Mouse (Mus musculus): ENCODE results near the gene Erlin1. TPM values are rescaled to one million over a fixed set of nuclear protein-coding genes. Genes with fewer than 3 reads are reported as not detected.

The Erlin1 gene
- total RNA-seq (2015; ENCODE audit: low replicate concordance): 10.0 and 16.1 TPM in 2 replicates
- total RNA-seq (2017; ENCODE audit: low replicate concordance): 7.5 and 8.9 TPM in 2 replicates

DNA sequence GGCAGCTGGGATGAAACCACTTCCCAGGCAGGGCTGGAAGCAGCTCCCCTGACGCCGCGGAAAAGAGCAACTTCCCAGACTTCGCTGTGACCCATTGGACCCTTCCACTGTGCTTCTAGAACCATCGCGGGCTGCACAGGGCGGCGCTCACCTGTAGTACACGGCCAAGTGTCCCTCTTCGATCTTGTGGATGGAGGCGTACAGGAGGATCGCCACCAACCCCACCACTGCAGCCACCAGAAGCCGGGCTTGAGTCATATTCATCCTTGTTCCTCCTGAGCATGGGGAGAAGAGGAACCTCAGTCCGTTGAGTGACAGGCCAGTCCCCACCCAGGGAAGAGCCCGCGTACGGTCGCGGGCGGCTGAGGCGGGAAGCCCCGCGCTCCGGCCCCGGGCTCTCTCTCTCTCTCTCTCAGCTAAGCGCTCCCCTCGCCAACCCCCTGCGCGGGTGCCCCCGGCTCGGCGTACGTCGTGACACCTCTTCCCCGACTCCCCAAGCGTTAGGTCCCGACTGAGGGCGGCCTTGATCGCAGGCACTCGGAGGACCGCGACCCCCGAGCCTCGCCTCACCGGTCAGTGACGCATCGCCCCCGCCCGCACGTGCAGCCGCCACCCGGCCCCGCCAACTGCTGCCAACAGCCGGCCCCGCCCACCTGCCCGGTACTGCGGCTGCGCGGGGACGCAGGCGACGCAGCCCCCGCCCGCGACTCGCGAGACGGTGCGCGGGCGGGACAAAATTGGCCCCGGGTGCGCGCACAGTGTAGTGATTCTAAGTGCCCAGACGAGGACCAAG is at the start of gene Erlin1:
TSS of gene Erlin1 (minus strand) at position 665 of the 793 bp plus-strand sequence.
- ATAC-seq (replicated peaks; ENCODE audit: low FRiP score, poor library complexity, severe bottlenecking): peak; percentile 88

DNA sequence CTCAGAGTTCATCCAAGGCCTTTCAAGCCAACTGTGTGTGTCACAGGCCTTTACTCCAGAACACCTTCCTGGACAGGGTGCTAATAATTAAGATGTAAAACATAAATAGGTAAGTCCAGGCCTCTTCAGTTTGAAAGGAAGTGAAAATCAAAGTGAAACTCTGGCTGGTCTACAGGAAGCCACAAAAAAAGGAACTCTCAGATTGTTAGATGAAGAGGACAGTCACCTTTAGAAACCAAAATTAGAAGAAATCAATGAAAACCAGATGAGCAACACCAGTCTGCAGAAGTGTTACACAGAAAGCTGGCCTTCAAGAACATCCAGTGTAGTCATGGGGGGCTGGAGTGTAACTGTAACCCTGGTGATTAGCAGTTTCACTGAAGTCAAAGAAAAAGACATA is 48.2 kb upstream of the Erlin1 start:
- ATAC-seq (replicated peaks; ENCODE audit: low FRiP score, poor library complexity, severe bottlenecking): no peak

- ATAC-seq (replicated peaks; ENCODE audit: low FRiP score, poor library complexity, severe bottlenecking): no peak
Measured at GRCm38 (mm10) chr19:44111706-44112105, 42.1 kb upstream of the Erlin1 start.

DNA sequence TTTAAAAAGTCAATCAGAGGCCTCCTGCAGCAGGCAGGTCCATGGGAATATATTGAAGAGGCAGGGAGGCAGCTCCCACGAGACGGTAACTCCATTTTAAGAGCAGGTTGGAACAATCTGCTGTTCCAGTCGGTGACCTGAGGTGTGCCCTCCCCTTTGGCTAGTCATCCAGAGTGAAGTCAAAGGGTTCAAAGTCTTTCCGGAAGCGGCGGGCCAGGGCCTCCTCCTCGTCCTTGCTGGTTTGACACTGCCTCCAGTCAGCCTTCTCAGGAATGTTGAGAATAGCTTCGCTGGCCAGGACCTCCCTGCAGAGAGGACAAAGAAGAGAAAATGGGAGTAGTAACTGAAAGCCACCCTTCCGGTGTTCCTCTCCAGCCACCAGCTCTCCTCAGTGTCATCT is 40.8 kb upstream of the Erlin1 start:
- ATAC-seq (replicated peaks; ENCODE audit: low FRiP score, poor library complexity, severe bottlenecking): no peak

DNA sequence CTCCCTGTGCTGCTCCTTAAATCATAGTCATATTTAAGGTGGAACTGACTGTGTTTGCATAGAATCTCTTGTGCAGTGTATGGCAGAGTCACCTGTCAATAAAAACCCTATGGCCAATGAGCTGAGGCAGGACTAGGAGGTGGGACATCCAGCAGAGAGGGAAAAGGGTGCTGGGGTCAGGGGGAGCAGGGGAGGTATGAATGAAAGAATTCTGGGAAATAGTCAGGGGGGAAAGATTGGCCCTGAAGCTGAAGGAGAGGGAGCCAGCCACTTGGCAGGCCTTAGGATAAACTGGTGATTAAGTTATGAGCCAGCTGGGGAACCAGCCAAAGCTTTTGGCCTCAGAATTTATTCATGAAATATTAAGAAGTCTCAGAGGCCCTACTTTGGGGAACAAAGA is 39.4 kb upstream of the Erlin1 start:
- ATAC-seq (replicated peaks; ENCODE audit: low FRiP score, poor library complexity, severe bottlenecking): no peak

GRCm38 (mm10) chr19:44107661-44108521 is 38.3 kb upstream of the Erlin1 start:
- ATAC-seq (replicated peaks; ENCODE audit: low FRiP score, poor library complexity, severe bottlenecking): peak; percentile 45

- ATAC-seq (replicated peaks; ENCODE audit: low FRiP score, poor library complexity, severe bottlenecking): peak; percentile 98
Measured at GRCm38 (mm10) chr19:44106831-44107660, 37.5 kb upstream of the Erlin1 start, which contains the start of gene Chuk. Gene Chuk (minus strand): TSS chr19:44107480.

DNA sequence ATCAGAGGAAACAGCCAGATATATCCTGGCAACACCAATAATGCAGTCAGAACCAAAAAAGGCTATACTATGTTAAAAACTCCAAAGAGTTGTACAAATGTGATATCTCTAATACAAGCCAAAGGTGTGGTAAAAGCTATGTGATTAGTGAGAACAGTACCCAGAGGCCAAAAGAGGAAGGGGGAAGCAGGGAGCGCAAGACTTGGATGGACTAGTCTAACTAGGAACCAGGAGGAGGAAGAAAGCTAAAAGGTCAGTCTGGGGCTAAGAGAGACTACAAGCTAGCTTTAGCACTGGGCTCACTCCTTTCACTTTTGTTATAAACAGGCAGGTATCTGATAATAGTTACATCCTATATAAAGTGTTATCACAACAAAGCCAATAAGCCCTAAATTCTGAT is 34.8 kb upstream of the Erlin1 start:
- no peak for ATAC-seq (replicated peaks; ENCODE audit: low FRiP score, poor library complexity, severe bottlenecking)

- ATAC-seq (replicated peaks; ENCODE audit: low FRiP score, poor library complexity, severe bottlenecking): no peak
Measured at GRCm38 (mm10) chr19:44103001-44103400, 33.4 kb upstream of the Erlin1 start.

DNA sequence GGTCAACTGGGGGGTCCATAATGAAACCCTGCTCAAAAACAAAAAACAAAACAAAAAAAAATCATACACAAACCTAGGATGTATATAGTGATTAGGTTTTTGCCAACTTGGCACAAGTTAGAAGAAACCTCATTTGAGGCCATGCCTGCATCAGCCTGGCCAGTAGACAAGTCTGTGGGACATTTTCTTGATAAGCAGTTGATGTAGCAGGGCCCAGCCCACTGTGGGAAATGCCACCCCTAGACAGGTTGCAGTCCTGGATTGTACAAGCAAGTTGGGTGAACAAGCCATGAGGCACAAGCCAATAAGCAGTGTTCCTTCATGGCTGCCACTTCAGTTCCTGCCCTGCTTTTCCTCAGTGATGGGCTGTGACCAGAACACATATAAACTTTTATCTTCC is 31.3 kb upstream of the Erlin1 start:
- no peak for ATAC-seq (replicated peaks; ENCODE audit: low FRiP score, poor library complexity, severe bottlenecking)

DNA sequence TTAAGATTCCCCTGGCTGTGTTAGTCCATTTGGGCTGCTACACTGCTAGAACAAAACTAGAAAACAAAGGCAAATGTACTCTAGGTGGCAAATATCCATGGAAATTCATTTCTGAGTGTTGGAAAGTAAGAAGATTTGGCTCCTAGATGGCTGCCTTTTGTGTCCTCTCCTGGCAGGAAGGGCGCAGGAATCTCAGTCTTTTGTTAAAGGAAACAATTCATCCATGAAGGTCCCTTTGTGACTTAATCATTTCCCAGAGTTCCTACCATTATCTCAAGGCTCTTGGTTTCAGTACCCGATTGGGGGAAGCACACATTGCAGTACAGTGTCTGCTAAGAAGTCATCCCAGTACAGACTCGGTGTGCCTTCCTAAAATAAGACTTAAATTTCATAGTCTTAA is 16.7 kb upstream of the Erlin1 start:
- no peak for ATAC-seq (replicated peaks; ENCODE audit: low FRiP score, poor library complexity, severe bottlenecking)

- ATAC-seq (replicated peaks; ENCODE audit: low FRiP score, poor library complexity, severe bottlenecking): no peak
Measured at GRCm38 (mm10) chr19:44080920-44081319, 11.3 kb upstream of the Erlin1 start.

DNA sequence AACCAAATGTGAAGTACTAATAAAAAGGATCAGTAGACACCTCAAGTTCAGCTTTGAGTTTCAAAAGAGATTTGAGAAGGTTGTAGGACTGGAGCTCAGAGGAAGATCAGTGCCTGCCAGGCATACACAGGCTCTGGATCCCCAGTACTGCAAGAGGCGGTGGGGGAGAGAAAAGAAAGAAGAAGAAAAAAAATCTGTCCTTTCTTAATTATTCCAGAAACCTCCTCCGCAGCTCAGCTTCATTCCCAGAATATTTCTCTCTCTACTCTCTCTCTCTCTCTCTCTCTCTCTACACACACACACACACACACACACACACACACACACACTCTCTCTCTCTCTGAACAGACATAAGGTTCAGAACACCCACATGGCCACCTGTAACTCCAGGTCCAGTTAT is 10.4 kb upstream of the Erlin1 start:
- no peak for ATAC-seq (replicated peaks; ENCODE audit: low FRiP score, poor library complexity, severe bottlenecking)

- no peak for ATAC-seq (replicated peaks; ENCODE audit: low FRiP score, poor library complexity, severe bottlenecking)
Measured at GRCm38 (mm10) chr19:44077024-44077423, 7.4 kb upstream of the Erlin1 start.

DNA sequence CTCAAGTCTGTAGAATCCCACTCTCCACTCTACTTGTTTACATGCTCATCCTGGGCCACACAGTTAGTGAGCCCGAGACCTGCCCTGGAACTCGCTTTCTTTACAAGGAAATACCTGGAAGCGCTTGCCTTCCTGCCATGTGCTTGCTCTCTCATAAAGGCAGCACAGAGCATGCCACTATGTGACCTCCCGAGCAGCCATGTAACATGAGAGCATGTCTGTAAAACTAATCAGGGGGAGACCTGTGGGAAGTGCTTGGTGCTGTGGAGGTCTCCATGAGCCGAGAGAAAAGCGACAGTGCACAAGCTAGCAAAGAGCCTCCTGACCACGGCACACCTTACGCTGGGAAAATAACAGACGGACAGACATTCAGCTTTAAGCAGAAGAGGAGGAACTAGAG is 6.9 kb upstream of the Erlin1 start:
- ATAC-seq (replicated peaks; ENCODE audit: low FRiP score, poor library complexity, severe bottlenecking): no peak

DNA sequence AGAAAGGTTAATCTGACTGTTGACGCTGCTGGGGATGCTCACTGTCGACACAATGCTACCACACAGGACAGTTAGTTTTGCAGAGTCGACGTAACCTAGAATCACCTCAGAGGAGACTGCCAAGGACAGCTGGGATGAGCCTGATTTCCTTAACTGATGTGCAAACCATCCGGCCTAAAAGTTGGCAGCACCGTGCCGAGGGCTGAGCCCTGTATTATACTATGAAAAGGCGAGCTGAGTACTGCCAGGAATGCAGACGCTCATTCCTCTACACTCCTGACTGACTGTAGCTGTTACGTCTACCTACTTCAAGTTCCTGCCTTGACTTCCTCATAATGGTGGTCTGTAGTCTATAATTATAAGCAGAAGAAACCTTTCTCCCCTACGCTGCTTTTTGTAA is 5.4 kb upstream of the Erlin1 start:
- no peak for ATAC-seq (replicated peaks; ENCODE audit: low FRiP score, poor library complexity, severe bottlenecking)

GRCm38 (mm10) chr19:44071166-44071565 is 1.6 kb upstream of the Erlin1 start:
- ATAC-seq (replicated peaks; ENCODE audit: low FRiP score, poor library complexity, severe bottlenecking): no peak

DNA sequence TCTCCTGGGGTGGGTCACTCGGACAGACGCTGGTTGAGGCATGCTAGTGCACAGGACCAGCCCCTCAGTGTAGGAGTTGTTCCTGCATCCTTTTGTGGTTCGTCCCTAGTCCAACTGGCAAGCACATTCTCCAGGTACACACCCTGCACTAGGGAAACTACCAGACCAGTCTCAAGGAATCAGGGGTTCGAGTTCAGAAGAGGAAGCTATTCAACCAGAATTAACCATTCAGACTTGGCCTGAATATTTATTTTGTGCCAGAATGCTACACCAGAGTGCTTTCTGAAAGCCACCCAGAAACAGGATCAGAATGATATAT is 288 bp upstream of the Erlin1 start:
- no peak for ATAC-seq (replicated peaks; ENCODE audit: low FRiP score, poor library complexity, severe bottlenecking)

- ATAC-seq (replicated peaks; ENCODE audit: low FRiP score, poor library complexity, severe bottlenecking): no peak
Measured at GRCm38 (mm10) chr19:44068232-44068631, 1.4 kb downstream of the Erlin1 start.
